Mouse (Mus musculus) induced T-regulatory cell, adult 2 months (primary cell): Measurements from ENCODE around the gene Zfp629.

ENCODE experiments used
- DNase-seq: peaks from one replicate; pipeline ENCODE4 v3.0.0-alpha.2; 2012; ENCODE audit warnings: low read depth

The Zfp629 gene

GRCm38 (mm10) chr7:127614511-127614890, 1.1 kb downstream of the Zfp629 start:
- DNase-seq = peak; percentile 33

GRCm38 (mm10) chr7:127614091-127614490, 1.5 kb downstream of the Zfp629 start:
- DNase-seq = no peak

- DNase-seq = no peak
Observed at GRCm38 (mm10) chr7:127613501-127613900, 2.1 kb downstream of the Zfp629 start.

- no peak for DNase-seq
Observed at GRCm38 (mm10) chr7:127611561-127611960, 4.0 kb downstream of the Zfp629 start.

- no peak for DNase-seq
Observed at GRCm38 (mm10) chr7:127611011-127611410, 4.6 kb downstream of the Zfp629 start.

- DNase-seq = no peak
Observed at GRCm38 (mm10) chr7:127607150-127607549, 8.4 kb downstream of the Zfp629 start.

GRCm38 (mm10) chr7:127604256-127604655, 11.3 kb downstream of the Zfp629 start:
- DNase-seq = no peak

- no peak for DNase-seq
Observed at GRCm38 (mm10) chr7:127602903-127603302, 12.7 kb downstream of the Zfp629 start.

GRCm38 (mm10) chr7:127601735-127602134, 13.9 kb downstream of the Zfp629 start:
- DNase-seq = no peak

GRCm38 (mm10) chr7:127600612-127601011, 15.0 kb downstream of the Zfp629 start:
- DNase-seq = no peak

- DNase-seq = no peak
Observed at GRCm38 (mm10) chr7:127596747-127597146, 18.9 kb downstream of the Zfp629 start.

- no peak for DNase-seq
Observed at GRCm38 (mm10) chr7:127592575-127592974, 23.0 kb downstream of the Zfp629 start.

- no peak for DNase-seq
Observed at GRCm38 (mm10) chr7:127591108-127591507, 24.5 kb downstream of the Zfp629 start.

- DNase-seq = no peak
Observed at GRCm38 (mm10) chr7:127589637-127590036, 26.0 kb downstream of the Zfp629 start.

- no peak for DNase-seq
Observed at GRCm38 (mm10) chr7:127588901-127589300, 26.7 kb downstream of the Zfp629 start.

- peak; percentile 98 for DNase-seq
Observed at GRCm38 (mm10) chr7:127588011-127588871, 27.4 kb downstream of the Zfp629 start, which contains the start of the genes Ccdc189 and Rnf40. Ccdc189 (minus strand) TSS chr7:127588595. Rnf40 (plus strand) TSS chr7:127588767.

GRCm38 (mm10) chr7:127587196-127587595, 28.4 kb downstream of the Zfp629 start:
- no peak for DNase-seq

GRCm38 (mm10) chr7:127586149-127586548, 29.4 kb downstream of the Zfp629 start:
- no peak for DNase-seq

- no peak for DNase-seq
Observed at GRCm38 (mm10) chr7:127585031-127585430, 30.6 kb downstream of the Zfp629 start.

- DNase-seq = no peak
Observed at GRCm38 (mm10) chr7:127583260-127583659, 32.3 kb downstream of the Zfp629 start.

GRCm38 (mm10) chr7:127574115-127574514, 41.5 kb downstream of the Zfp629 start:
- DNase-seq = peak; percentile 54

GRCm38 (mm10) chr7:127573503-127574008, 42.0 kb downstream of the Zfp629 start:
- DNase-seq = no peak

- DNase-seq = peak; percentile 96
Observed at GRCm38 (mm10) chr7:127572895-127573471, 42.6 kb downstream of the Zfp629 start, which contains the start of gene Phkg2. Phkg2 (plus strand) TSS chr7:127573340.
